Mouse (Mus musculus): ENCODE data around the gene Them4. TPM values are rescaled to one million over a fixed set of nuclear protein-coding genes. Genes with fewer than 3 reads are reported as not detected.

Them4 gene
- polyA plus RNA-seq, 1 experiment from 2014 or later, result 11.9 TPM

Other genes with a start within 250 kb of the Them4 start
- not detected in 2 replicates for gene Gm10697, start 237.4 kb upstream of the Them4 start, polyA plus RNA-seq (2016; fragmentation: Nextera tagmentation; extraction: Ambion mirVana)
- gene Gm10696, start 131.9 kb upstream of the Them4 start, polyA plus RNA-seq (2016; fragmentation: Nextera tagmentation; extraction: Ambion mirVana), result not detected in 2 replicates
- not detected in 2 replicates for gene Gm5286, start 113.4 kb upstream of the Them4 start, polyA plus RNA-seq (2016; fragmentation: Nextera tagmentation; extraction: Ambion mirVana)
- gene Gm4778, start 46.1 kb upstream of the Them4 start, polyA plus RNA-seq (2016; fragmentation: Nextera tagmentation; extraction: Ambion mirVana), result not detected in 2 replicates
- 0.31 and 0.32 TPM in 2 replicates for gene Them5, start 32.0 kb downstream of the Them4 start, polyA plus RNA-seq (2016; fragmentation: Nextera tagmentation; extraction: Ambion mirVana)
- gene C2cd4d, start 52.3 kb downstream of the Them4 start, polyA plus RNA-seq (2016; fragmentation: Nextera tagmentation; extraction: Ambion mirVana), result 0.87 and 1.8 TPM in 2 replicates
- gene Rorc, start 62.7 kb downstream of the Them4 start, polyA plus RNA-seq (2016; fragmentation: Nextera tagmentation; extraction: Ambion mirVana), result 1.3 and 2.0 TPM in 2 replicates
- gene Lingo4, start 88.4 kb downstream of the Them4 start, polyA plus RNA-seq (2016; fragmentation: Nextera tagmentation; extraction: Ambion mirVana), result 0.78 and 0.82 TPM in 2 replicates
- 67.2 and 67.8 TPM in 2 replicates for gene Tdrkh, start 103.2 kb downstream of the Them4 start, polyA plus RNA-seq (2016; fragmentation: Nextera tagmentation; extraction: Ambion mirVana)
- 63.2 and 63.9 TPM in 2 replicates for gene Mrpl9, start 133.2 kb downstream of the Them4 start, polyA plus RNA-seq (2016; fragmentation: Nextera tagmentation; extraction: Ambion mirVana)
- 1.0 and 1.3 TPM in 2 replicates for gene Oaz3, start 133.8 kb downstream of the Them4 start, polyA plus RNA-seq (2016; fragmentation: Nextera tagmentation; extraction: Ambion mirVana)
- 218 and 251 TPM in 2 replicates for gene Celf3, start 168.2 kb downstream of the Them4 start, polyA plus RNA-seq (2016; fragmentation: Nextera tagmentation; extraction: Ambion mirVana)
- gene Riiad1, start 170.3 kb downstream of the Them4 start, polyA plus RNA-seq (2016; fragmentation: Nextera tagmentation; extraction: Ambion mirVana), result 18.1 and 19.7 TPM in 2 replicates